27 mouse cellular contexts compared by ENCODE assay signal in the genomic region with DNA sequence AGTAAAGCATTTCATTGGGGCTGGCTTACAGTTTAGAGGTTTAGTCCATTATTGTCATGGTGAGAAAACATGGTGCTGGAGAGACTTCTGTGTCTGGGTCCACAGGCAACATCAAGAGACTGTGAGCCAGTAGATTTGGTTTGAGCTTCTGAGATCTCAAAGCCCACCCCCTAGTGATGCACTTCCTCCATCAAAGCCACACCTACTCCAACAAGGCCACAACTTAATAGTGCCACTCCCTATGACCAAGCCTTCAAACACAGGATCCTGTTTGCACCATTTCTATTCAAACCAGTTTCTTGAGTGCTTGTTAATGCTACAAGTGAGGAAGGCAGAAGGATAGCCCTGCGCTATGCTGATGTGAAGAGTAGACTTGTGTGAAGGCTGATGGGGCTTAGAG. TPM values are rescaled to one million over a fixed set of nuclear protein-coding genes. Genes with fewer than 3 reads are reported as not detected.
"Had no signal": no experiment of that assay in that cellular context is flagged by ENCODE, and none has a peak within 500 bp of the region (broad histone marks: within the 10 kb centered on the region; RNA-seq: fewer than 3 reads in every experiment).

No protein-coding gene starts in this region.

- H3K4me2 ChIP-seq: limb, embryonic 13.5 days; liver, embryonic 12.5 days; liver, embryonic 15.5 days; lung, embryonic 15.5 days; midbrain, embryonic 13.5 days; neural tube, embryonic 13.5 days had no signal

- ATAC-seq: liver, embryonic 12.5 days; midbrain, embryonic 13.5 days; midbrain, embryonic 16.5 days had no signal

- H3K27ac ChIP-seq: layer of hippocampus, adult 2 months; limb, embryonic 10.5 days; limb, embryonic 13.5 days; liver, embryonic 15.5 days; lung, embryonic 15.5 days; macrophage; midbrain, embryonic 10.5 days; midbrain, embryonic 13.5 days; neural tube, embryonic 13.5 days had no signal

- DNase-seq: kidney, adult 18-20 months; kidney, adult 9 months; kidney, postnatal 25 days; layer of hippocampus, adult 9-11 months; liver; lung, adult 18-20 months; lung, postnatal 14 days; retina, postnatal 1 day; right cerebral cortex, postnatal 25 days; spleen, adult 18-20 months; thymus, postnatal 36 days had no signal

- H3K4me1 ChIP-seq: limb, embryonic 10.5 days; lung, embryonic 15.5 days; midbrain, embryonic 10.5 days; midbrain, embryonic 13.5 days had no signal

- H3K36me3 ChIP-seq: lung, embryonic 15.5 days had no signal

- H3K4me3 ChIP-seq: layer of hippocampus, adult 2 months; limb, embryonic 10.5 days; limb, embryonic 13.5 days; liver, embryonic 12.5 days; liver, embryonic 15.5 days; lung, embryonic 15.5 days; megakaryocyte, embryonic 14.5 days; midbrain, embryonic 10.5 days; midbrain, embryonic 13.5 days; myocyte; neural tube, embryonic 13.5 days had no signal

- H3K27me3 ChIP-seq: limb, embryonic 13.5 days; liver, embryonic 12.5 days; liver, embryonic 15.5 days; lung, embryonic 15.5 days; megakaryocyte, embryonic 14.5 days; midbrain, embryonic 13.5 days; neural tube, embryonic 13.5 days had no signal

- H3K9me3 ChIP-seq: limb, embryonic 10.5 days; liver, embryonic 12.5 days; liver, embryonic 15.5 days; lung, embryonic 15.5 days; midbrain, embryonic 10.5 days; midbrain, embryonic 13.5 days; neural tube, embryonic 13.5 days had no signal

- H3K9ac ChIP-seq: limb, embryonic 13.5 days; liver, embryonic 12.5 days; liver, embryonic 15.5 days; lung, embryonic 15.5 days; midbrain, embryonic 13.5 days; neural tube, embryonic 13.5 days had no signal

RNA-seq across cellular contexts. Expression of gene Zfp750, which starts 38.8 kb away (rescaled TPM):
- total RNA-seq: left cerebral cortex, adult 18-20 months; monocyte, adult 5-6 weeks; neutrophil, adult 5-6 weeks had no signal
- polyA plus RNA-seq: macrophage had no signal
